Mouse (Mus musculus): ENCODE data around the gene Hemgn.

The Hemgn gene

DNA sequence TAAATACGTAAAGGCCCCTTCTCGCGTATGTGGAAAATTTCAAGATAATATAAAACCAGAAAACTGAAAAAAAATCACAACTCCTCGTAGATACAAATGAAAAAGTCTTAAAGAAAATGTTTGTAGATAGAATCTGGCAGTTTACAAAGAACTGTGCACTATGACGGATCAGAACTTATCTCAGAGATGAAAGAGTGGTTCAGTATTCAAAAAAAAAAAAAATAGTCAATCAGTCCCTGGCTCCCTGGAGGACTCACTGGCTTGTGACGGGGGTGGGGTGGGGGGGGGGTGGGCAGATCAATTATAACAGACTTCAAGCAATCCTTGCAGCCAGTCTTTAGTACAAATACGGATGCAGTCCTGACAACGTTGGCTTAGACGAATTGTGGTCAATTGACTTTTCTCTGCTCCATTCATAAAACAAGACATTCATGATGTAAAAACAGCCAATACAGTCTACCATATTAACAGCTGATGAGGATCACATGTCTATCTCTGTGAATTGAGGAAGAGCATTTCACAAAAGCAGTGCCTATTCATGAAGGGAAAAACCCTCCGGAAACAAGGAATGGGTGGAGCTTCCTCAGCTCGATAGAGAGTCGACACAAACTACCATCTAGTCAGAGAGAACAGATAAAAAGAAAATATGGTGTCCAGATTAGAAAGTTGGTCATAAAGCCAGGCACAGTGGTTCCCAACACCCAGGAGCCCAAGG is 53.6 kb downstream of the Hemgn start:
- DNase-seq (ENCODE audit: low spot score in 2 of 2), result no peak

DNA sequence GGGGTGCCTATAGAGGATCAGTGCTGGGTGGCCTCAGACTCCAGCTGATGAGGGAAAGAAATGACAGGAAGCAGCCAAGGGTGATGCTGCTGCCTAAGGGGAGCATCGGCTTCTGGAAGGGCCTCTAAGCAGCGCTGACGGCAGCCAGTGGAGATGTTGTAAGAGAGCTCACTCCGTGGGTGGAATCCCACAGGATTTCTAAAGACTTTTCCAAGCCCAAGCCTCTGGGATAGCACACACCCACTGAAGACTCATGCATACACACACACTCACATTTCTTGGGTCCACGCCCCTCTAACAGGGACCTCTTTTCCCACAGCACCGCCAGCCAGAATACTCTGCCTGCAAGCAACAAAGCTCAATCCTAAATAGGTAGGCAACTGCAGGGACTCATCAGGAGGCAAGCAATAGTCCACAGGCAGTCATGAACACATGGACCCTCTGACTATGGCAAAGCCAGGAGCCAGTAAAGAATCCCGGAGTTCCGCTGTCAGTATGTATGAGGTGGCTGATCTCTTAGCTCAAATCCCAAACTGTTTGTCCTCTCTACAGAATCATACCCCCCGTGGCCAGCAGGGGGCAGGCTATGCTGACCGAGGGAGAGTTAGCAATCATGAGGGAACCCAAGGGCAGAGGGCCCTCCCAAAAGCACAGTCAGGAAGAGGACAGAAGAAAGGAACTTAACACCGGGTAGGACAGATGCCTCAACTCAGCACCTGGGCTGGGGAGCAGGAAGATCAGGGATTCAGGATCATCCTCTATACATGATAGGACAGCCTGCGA is 56.8 kb downstream of the Hemgn start:
- peak; percentile 56 to 87 for DNase-seq (ENCODE audit: low spot score in 2 of 2)

DNA sequence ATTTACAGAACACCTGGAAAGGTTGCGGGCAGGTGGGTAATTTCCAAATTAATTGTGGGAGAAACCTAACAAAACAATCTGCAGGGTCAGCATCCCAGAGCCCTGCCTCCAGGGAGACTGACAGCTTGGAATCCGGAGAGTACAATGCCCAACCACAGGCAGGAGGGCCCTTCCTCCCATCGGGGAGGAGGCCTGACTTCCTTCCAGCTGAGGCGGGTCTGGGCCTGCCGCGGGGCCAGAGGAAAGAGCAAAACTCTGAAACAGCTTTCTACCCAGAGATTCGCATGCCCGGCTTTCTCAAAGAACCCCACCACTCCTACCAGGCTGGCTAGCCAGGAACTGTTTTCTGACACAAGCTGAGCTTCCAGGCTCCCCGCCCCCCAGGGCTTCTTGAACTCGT is 60.3 kb downstream of the Hemgn start:
- DNase-seq (ENCODE audit: low spot score in 2 of 2), result no peak

DNA sequence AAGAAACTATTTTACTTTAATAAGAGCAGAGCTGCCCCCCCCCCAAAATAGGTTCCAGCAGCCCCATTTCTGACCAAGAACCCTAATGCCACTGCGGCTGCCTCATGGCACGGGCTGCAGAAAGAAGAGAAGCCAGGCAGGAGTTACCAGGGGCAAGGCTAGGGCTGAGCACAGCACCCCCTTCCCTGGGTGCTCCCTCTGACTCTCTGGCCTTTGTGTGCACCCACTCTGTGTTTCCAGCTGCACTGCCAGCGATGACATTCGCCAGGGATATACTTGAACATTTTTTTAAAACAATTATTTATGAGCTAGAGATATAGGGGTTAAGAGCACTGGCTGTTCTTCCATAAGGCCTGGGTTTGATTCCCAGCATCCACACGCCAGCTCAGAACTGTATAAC is 63.8 kb downstream of the Hemgn start:
- no peak for DNase-seq (ENCODE audit: low spot score in 2 of 2)

DNA sequence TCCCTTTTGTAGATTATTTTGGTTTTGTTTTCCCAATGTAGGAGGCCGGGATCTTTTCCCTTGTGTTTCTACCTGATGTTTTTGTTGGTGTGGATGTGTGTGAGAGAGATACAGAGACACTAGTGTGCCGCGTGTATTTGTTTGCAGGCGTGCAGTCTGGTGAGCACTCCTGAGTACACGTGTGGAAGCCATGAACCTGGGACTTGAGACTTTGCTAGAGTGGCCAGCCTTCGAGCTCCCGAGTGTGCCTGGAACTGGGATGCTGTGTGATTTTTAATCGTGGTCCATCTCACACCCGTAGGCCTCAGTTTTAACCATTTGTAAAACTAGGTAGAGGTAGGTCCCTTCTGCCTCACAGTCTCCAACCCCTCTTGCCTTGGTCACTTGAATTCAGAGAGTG is 64.4 kb downstream of the Hemgn start:
- no peak for DNase-seq (ENCODE audit: low spot score in 2 of 2)

DNA sequence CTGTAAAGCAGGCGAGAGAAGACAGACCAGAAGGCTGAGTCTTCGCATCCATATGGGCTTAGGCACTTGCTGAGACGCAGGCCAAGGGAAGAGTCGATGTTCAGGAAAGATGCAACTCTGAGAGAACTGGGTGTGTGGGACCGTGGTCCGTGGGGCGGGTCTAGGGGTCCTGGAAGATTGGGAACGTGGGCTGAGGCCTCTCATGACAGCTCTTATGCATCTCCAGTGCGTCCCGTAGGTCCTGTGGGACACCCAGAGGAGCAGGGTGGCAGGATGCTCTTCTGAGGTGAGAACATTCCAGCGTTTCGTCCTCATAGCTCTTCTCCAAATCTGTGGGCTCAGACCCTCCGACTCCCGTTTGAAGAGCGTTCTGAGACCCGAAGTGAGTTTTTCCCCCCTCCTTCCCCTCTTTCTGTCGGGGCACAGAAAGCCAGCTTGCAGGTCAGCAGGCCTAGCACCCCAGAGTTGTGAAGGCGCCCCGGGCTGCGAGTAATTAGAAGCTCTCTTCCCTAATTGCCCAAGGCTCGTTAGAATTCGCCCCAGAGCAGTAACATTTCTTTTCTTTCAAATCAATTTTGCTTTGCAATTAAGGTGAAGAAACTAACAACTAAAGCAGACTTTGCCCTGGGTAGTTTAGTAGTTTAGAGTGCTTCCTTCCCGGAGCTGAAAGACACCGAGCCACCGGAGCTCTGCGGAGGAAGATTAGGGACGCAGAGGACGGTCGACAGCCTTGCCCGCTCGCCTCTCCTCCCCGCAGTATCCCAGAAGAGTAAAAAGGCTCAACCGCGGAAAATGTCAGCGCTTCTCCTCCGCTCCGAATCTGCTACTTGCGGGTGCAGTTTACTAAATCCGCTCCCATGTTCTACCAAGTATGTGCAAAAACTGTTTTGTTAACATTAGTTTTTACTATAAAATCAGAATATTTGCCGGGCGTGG is 65.5 kb downstream of the Hemgn start:
- no peak for DNase-seq (ENCODE audit: low spot score in 2 of 2)

DNA sequence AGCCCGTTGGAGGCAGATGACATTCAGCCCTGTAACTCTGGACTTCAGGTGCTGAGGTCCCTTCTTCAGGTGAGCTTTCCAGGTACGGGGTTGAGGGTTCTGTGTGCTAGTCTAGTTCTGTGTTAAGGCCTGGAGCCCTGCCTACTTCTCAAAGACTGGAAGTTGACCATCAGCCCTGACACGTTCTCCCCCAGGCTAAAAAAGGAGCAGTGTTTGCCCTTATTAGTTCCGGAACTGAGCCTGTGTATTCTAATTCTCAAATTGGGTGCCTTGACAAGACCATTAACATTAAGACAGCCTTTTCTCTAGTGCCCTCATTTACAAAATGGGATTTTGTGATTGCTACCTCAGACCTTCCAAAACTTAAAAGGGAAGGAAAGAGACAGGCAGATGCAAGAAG is 66.2 kb downstream of the Hemgn start:
- DNase-seq (ENCODE audit: low spot score in 2 of 2), result no peak

DNA sequence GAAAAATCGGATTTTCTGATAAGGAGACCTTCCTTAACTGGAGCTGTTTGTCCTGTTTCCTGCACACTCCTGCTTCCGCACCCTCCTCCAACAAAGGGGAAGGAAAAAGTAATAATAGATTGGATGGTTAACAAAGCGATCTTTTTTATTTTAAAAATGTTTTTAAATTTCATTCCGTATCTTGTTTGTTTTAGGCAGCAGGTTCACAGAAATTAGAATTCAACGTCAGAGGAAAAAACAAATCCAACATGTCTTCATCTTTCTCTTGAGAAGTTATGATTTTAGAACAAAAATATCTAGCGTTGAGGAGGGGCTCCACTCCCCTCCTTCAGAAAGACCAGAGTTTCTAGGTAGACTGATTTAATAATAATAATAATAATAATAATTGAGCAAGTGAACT is 67.1 kb downstream of the Hemgn start:
- no peak for DNase-seq (ENCODE audit: low spot score in 2 of 2)

DNA sequence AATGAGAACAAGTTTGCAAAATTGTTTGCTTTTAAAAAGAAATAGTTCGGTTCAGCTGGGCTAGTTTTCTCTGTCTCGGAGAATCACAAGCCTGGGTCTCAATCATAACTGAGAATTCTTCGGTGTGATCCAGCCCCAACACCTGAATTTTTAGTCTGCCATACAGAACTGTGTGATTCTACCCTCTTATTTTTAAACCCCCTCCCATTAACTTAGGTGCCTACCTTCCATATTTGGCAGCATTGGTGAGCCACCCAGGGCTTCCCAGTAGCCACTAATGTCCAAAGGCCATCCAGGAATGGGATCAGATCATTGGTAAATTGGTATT is 67.6 kb downstream of the Hemgn start:
- no peak for DNase-seq (ENCODE audit: low spot score in 2 of 2)

DNA sequence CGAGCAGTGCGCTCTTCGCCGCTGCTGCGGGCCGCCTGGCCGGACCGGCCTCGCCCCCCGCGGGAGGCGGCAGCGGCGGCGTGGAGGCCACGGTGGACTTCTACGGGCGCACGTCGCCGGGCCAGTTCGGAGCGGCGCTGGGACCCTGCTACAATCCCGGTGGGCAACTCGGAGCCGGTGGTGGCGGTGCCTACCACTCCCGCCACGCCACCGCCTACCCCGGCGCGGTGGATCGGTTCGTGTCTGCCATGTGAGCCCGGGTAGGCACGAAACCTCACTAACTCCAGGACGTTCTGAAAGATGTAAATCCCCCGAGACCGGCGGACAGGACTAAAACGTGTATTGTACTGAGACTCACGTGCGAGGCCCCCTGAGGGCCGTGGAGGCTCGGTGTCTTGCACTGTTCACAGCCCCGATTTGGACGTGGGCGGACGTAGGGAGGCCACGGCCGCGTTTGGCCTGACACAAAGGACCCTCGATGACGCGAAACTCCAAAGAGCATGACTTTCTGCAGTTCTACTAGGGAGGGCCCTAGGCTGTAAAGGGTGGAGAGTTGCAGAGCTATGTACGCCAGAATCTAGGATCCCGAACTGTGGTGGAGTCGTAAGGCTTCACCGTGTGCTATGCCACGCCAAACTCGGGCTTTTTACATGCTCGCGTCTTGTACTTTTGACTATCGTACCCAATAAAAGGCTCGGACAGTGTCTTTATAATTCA is 68.1 kb downstream of the Hemgn start:
- DNase-seq (ENCODE audit: low spot score in 2 of 2), result no peak

DNA sequence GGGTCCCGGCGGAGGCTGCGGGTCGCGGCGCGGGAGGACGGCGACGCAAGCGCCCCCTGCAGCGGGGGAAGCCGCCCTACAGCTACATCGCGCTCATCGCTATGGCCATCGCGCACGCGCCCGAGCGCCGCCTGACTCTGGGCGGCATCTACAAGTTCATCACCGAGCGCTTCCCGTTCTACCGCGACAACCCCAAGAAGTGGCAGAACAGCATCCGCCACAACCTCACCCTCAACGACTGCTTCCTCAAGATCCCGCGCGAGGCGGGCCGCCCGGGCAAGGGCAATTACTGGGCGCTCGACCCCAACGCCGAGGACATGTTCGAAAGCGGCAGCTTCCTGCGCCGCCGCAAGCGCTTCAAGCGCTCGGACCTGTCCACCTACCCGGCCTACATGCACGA is 69.0 kb downstream of the Hemgn start:
- DNase-seq (ENCODE audit: low spot score in 2 of 2), result no peak
